Mouse (Mus musculus) limb, embryonic 12.5 days (tissue): ENCODE measurements around the gene Dhdh. TPM values are rescaled to one million over a fixed set of nuclear protein-coding genes. Genes with fewer than 3 reads are reported as not detected.

Source experiments
- ATAC-seq: fragments of 200-750 bp; cut with Nextera tagmentation; 2 replicates; pipeline ENCODE4 v1.8.0; 2017; ENCODE audit warnings: low read depth, moderate TSS enrichment; ENCODE audit not compliant: insufficient number of reproducible peaks, insufficient read depth, low FRiP score, low TSS enrichment
- H3K27ac ChIP-seq: fragments of 300-500 bp; sonication (generic); 2 replicates; pipeline ENCODE4 v1.5.1; 2016; ENCODE audit warnings: mild to moderate bottlenecking, moderate library complexity
- H3K27me3 ChIP-seq: fragments of 300-500 bp; sonication (generic); 2 replicates; pipeline ENCODE4 v1.6.1; 2016; ENCODE audit warnings: mild to moderate bottlenecking, moderate library complexity
- H3K36me3 ChIP-seq: fragments of 300-500 bp; sonication (generic); 2 replicates; pipeline ENCODE4 v1.6.1; 2016; ENCODE audit warnings: mild to moderate bottlenecking, moderate library complexity
- H3K4me1 ChIP-seq: fragments of 300-500 bp; sonication (generic); replicated peaks from 2 replicates; pipeline ENCODE4 v1.6.1; 2016
- H3K4me2 ChIP-seq: fragments of 300-500 bp; sonication (generic); 2 replicates; pipeline ENCODE4 v1.6.1; 2016; ENCODE audit warnings: mild to moderate bottlenecking, moderate library complexity
- H3K4me3 ChIP-seq: fragments of 300-500 bp; sonication (generic); replicated peaks from 2 replicates; pipeline ENCODE4 v1.5.1; 2016; ENCODE audit warnings: mild to moderate bottlenecking
- H3K9ac ChIP-seq: fragments of 300-500 bp; sonication (generic); replicated peaks from 2 replicates; pipeline ENCODE4 v1.6.1; 2016; ENCODE audit warnings: mild to moderate bottlenecking, moderate library complexity
- H3K9me3 ChIP-seq: fragments of 300-500 bp; sonication (generic); 2 replicates; pipeline ENCODE4 v1.6.1; 2016; ENCODE audit warnings: mild to moderate bottlenecking, moderate library complexity
- WGBS: fragments of 180-500 bp; shearing (Covaris S2); methylation state at CpG from one replicate; pipeline ENCODE4 v1.1.7; 2016; 5-methylcytosine and 5-hydroxymethylcytosine counted together
- microRNA-seq: library from miRNA; unstranded; fragments of <30 nt; microRNA quantifications from one replicate; pipeline ENCODE4, GENCODE M21; 2017
- polyA plus RNA-seq: library from polyadenylated mRNA; unstranded; fragments of >200 nt; fragmentation: Nextera tagmentation; extraction: Ambion mirVana; gene quantifications from 2 replicates; pipeline ENCODE4 v1.2.1, GENCODE M21; 2016

Gene Dhdh
- polyA plus RNA-seq, 1 experiment from 2014 or later, result 3.2 TPM

- Histone ChIP-seq H3K9me3 (no peaks in the 10 kb centered on the region), H3K4me3 (no peak overlapping the region), H3K9ac (no peak overlapping the region), H3K27me3 (peaks cover 54% of the 10 kb centered on the region), H3K4me1 (peaks cover 26% of the 10 kb centered on the region), H3K36me3 (peaks cover 56% of the 10 kb centered on the region), H3K27ac (no peak overlapping the region), H3K4me2 (no peak overlapping the region)
- no peak for ATAC-seq
- WGBS, result 91% methylated on average over 14 of the region's 14 CpGs
These were observed 67.4 kb downstream of the Dhdh start for GRCm38 (mm10) chr7:45421194-45421593.

Small RNAs within 50 kb of the gene (microRNA-seq; reads per million reads assigned to microRNA genes)
- not detected for gene Gm22133

Other genes with a start within 250 kb of the Dhdh start
- gene Cd37, start 249.7 kb downstream of the Dhdh start, polyA plus RNA-seq, result 1.6 TPM in 2 replicates
- gene Slc6a16, start 247.7 kb downstream of the Dhdh start, polyA plus RNA-seq, result 0.18 and 0.42 TPM in 2 replicates
- gene Slc6a21, start 211.3 kb downstream of the Dhdh start, polyA plus RNA-seq, result not detected in 2 replicates
- gene Trpm4, start 155.0 kb downstream of the Dhdh start, polyA plus RNA-seq, result 14.0 and 16.1 TPM in 2 replicates
- 1.8 and 1.9 TPM in 2 replicates for gene Hrc, start 153.5 kb downstream of the Dhdh start, polyA plus RNA-seq
- 6.4 and 8.4 TPM in 2 replicates for gene Ppfia3, start 121.8 kb downstream of the Dhdh start, polyA plus RNA-seq
- 1.4 and 1.8 TPM in 2 replicates for gene Lin7b, start 118.2 kb downstream of the Dhdh start, polyA plus RNA-seq
- gene Snrnp70, start 93.1 kb downstream of the Dhdh start, polyA plus RNA-seq, result 341 and 347 TPM in 2 replicates
- gene Kcna7, start 83.2 kb downstream of the Dhdh start, polyA plus RNA-seq, result 0.13 and 0.18 TPM in 2 replicates
- 3.9 and 5.6 TPM in 2 replicates for gene Ntf5, start 75.1 kb downstream of the Dhdh start, polyA plus RNA-seq
- 0.33 TPM in 1 of 2 replicates, not detected in the other for gene Lhb, start 68.0 kb downstream of the Dhdh start, polyA plus RNA-seq
- gene Gys1, start 54.0 kb downstream of the Dhdh start, polyA plus RNA-seq, result 45.2 and 46.2 TPM in 2 replicates
- 155 and 156 TPM in 2 replicates for gene Ruvbl2, start 50.7 kb downstream of the Dhdh start, polyA plus RNA-seq
- gene Ftl1, start 28.9 kb downstream of the Dhdh start, polyA plus RNA-seq, result 4,887 and 4,953 TPM in 2 replicates
- 224 and 230 TPM in 2 replicates for gene Bax, start 21.9 kb downstream of the Dhdh start, polyA plus RNA-seq
- 1.4 TPM in 2 replicates for gene Tulp2, start 6.9 kb downstream of the Dhdh start, polyA plus RNA-seq
- gene Gm45808, start 2.0 kb downstream of the Dhdh start, polyA plus RNA-seq, result not detected in 2 replicates
- gene Nucb1, start 21.6 kb upstream of the Dhdh start, polyA plus RNA-seq, result 149 and 160 TPM in 2 replicates
- 26.0 and 27.1 TPM in 2 replicates for gene Ppp1r15a, start 37.5 kb upstream of the Dhdh start, polyA plus RNA-seq
- gene Plekha4, start 37.5 kb upstream of the Dhdh start, polyA plus RNA-seq, result 1.4 TPM in 2 replicates
- gene Hsd17b14, start 66.1 kb upstream of the Dhdh start, polyA plus RNA-seq, result 0.55 and 1.1 TPM in 2 replicates
- gene Bcat2, start 81.3 kb upstream of the Dhdh start, polyA plus RNA-seq, result 50.4 and 56.5 TPM in 2 replicates
- gene Fgf21, start 126.7 kb upstream of the Dhdh start, polyA plus RNA-seq, result not detected in 2 replicates
- not detected in 2 replicates for gene Fut1, start 128.5 kb upstream of the Dhdh start, polyA plus RNA-seq
- 0.13 and 0.17 TPM in 2 replicates for gene Izumo1, start 133.0 kb upstream of the Dhdh start, polyA plus RNA-seq
- 11.7 and 13.4 TPM in 2 replicates for gene Rasip1, start 138.7 kb upstream of the Dhdh start, polyA plus RNA-seq
- 5.7 and 5.9 TPM in 2 replicates for gene Mamstr, start 151.2 kb upstream of the Dhdh start, polyA plus RNA-seq
- gene Fut2, start 177.6 kb upstream of the Dhdh start, polyA plus RNA-seq, result 0.15 TPM in 2 replicates
- 0.13 and 0.23 TPM in 2 replicates for gene Ntn5, start 195.2 kb upstream of the Dhdh start, polyA plus RNA-seq
- 0.40 and 0.74 TPM in 2 replicates for gene Sec1, start 205.6 kb upstream of the Dhdh start, polyA plus RNA-seq
- gene Car11, start 211.0 kb upstream of the Dhdh start, polyA plus RNA-seq, result 8.8 and 12.6 TPM in 2 replicates
- gene Dbp, start 216.3 kb upstream of the Dhdh start, polyA plus RNA-seq, result 6.4 and 8.5 TPM in 2 replicates
- gene Rpl18, start 226.7 kb upstream of the Dhdh start, polyA plus RNA-seq, result 990 and 1,038 TPM in 2 replicates
- 32.5 TPM in 2 replicates for gene Sphk2, start 229.2 kb upstream of the Dhdh start, polyA plus RNA-seq
- 1.0 and 1.3 TPM in 2 replicates for gene Fam83e, start 232.4 kb upstream of the Dhdh start, polyA plus RNA-seq
- not detected in 2 replicates for gene Spaca4, start 237.0 kb upstream of the Dhdh start, polyA plus RNA-seq